Mouse (Mus musculus) spleen, adult 2 months (tissue): Measurements from ENCODE around the gene Pin1.

Experiments
- CTCF ChIP-seq: fragments of 200-500 bp; IDR thresholded peaks from 2 replicates; pipeline ENCODE4 v1.5.1; 2011; ENCODE audit warnings: mild to moderate bottlenecking, inconsistent platforms; ENCODE audit not compliant: insufficient read depth, insufficient read length, insufficient replicate concordance; ENCODE audit errors: extremely low read depth
- POLR2A ChIP-seq: fragments of 200-500 bp; IDR thresholded peaks from 2 replicates; pipeline ENCODE4 v1.6.1; 2011; ENCODE audit warnings: low read depth, low read length, inconsistent platforms

- TF ChIP-seq CTCF (no peak), POLR2A (no peak)
These were observed 28.6 kb downstream of the Pin1 start for GRCm38 (mm10) chr9:20680378-20680958.
